Comparison of ENCODE assay signal across 12 mouse cellular contexts in the genomic region with DNA sequence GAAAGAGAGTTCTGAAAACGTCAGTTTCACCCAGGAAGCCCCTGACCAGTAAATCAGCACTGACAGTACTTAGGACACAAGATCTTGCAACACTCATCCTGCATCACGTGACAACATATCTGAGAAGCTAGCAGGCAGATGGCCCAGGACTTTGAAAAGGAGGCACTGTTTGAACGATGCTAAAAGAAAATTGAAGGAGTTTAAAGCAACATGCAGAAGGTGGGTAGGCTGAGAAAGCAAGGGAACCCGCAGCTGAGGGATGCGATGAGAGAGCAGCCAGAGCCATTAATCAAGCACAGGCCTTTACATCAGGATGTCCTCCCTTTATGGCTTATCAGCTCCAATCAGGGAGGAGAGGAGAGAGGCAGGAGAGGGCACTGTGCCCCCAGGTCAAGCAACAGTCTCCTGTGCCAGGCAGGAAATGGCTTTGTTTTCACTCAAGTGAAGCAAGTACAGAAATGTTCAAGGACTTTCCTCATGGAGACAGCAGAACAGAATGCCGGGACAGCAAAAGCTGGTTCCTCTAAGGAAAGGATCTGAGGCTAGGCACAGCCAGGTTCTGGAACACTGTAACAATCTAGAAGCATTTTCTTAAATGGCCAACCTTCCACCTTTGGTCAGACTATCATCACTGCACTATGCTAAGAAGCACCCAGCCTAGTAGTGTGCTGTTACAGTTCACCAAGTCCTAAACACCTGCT.
DNase-seq lines count a peak whose midpoint lies in the region; ATAC-seq lines count a peak whose summit lies in the region.
"Had no signal": no experiment of that assay in that cellular context is flagged by ENCODE, and none has a peak within 500 bp of the region (broad histone marks: within the 10 kb centered on the region; RNA-seq: fewer than 3 reads in every experiment).

No protein-coding gene starts in this region.

- WGBS in kidney, embryonic 16.5 days: 8% methylated on average over 6 of the region's 6 CpGs
- 71% methylated on average over 6 of the region's 6 CpGs for WGBS in hindbrain, embryonic 10.5 days

- 0 out of 2 replicates have a peak overlapping the region, but pooled peaks have one; percentile 0 for H3K4me2 ChIP-seq in kidney, embryonic 16.5 days (replicated peaks; ENCODE audit: low read depth, low read length)

- intact Hi-C loops in gastrocnemius, postnatal 14 days (cut with DNase I; ENCODE audit: low total_unique reads): no loop called here

- peak; percentile 89 for ATAC-seq in kidney, embryonic 16.5 days (ENCODE audit: low FRiP score, low TSS enrichment)
- ATAC-seq in activated CD4-positive, CD25-positive, alpha-beta regulatory T cell, adult 4 months: no peak

- no peak overlapping the region for H3K4me3 ChIP-seq in kidney, embryonic 16.5 days (ENCODE audit: low read length)
- no peak overlapping the region for H3K4me3 ChIP-seq in hindbrain, embryonic 10.5 days
- H3K4me3 ChIP-seq: forebrain, embryonic 10.5 days had no signal

- H3K36me3 ChIP-seq in kidney, embryonic 16.5 days (ENCODE audit: insufficient read depth, low read length): no peaks in the 10 kb centered on the region
- H3K36me3 ChIP-seq in hindbrain, embryonic 10.5 days: no peaks in the 10 kb centered on the region
- H3K36me3 ChIP-seq: forebrain, embryonic 10.5 days had no signal

- H3K27ac ChIP-seq in kidney, embryonic 16.5 days (ENCODE audit: low read length): peak overlapping the region; percentile 72
- H3K27ac ChIP-seq in hindbrain, embryonic 10.5 days: no peak overlapping the region
- H3K27ac ChIP-seq: forebrain, embryonic 10.5 days; liver, embryonic 14.5 days had no signal

- peaks cover 29% of the 10 kb centered on the region for H3K4me1 ChIP-seq in kidney, embryonic 16.5 days (ENCODE audit: insufficient read depth, low read length)
- peaks cover 6% of the 10 kb centered on the region; the same call in 1 of the 2 replicates for H3K4me1 ChIP-seq in hindbrain, embryonic 10.5 days (replicated peaks)

- peak; percentile 16 for DNase-seq in gastrocnemius, adult 18-20 months (ENCODE audit: low spot score)
- DNase-seq in gastrocnemius, postnatal 14 days: no peak
- DNase-seq in adrenal gland, postnatal 36 days: peak; percentile 34 to 36
- DNase-seq in mesoderm, embryonic 11.5 days (ENCODE audit: low read depth, low spot score): peak; percentile 30
- DNase-seq in thymus, postnatal 36 days: no peak
- no peak for DNase-seq in hindbrain, embryonic 10.5 days (ENCODE audit: low spot score)
- DNase-seq: B cell, adult 2 months; cerebellum, adult 9-11 months had no signal

- no peak overlapping the region for H3K9ac ChIP-seq in kidney, embryonic 16.5 days (replicated peaks; ENCODE audit: low read length)
- H3K9ac ChIP-seq: liver, embryonic 14.5 days had no signal

- H3K27me3 ChIP-seq in kidney, embryonic 16.5 days (ENCODE audit: insufficient read depth, low read length): no peaks in the 10 kb centered on the region
- no peaks in the 10 kb centered on the region for H3K27me3 ChIP-seq in hindbrain, embryonic 10.5 days (ENCODE audit: insufficient read depth, poor library complexity, severe bottlenecking)

- no peaks in the 10 kb centered on the region for H3K9me3 ChIP-seq in kidney, embryonic 16.5 days (ENCODE audit: low read length)
- H3K9me3 ChIP-seq in hindbrain, embryonic 10.5 days: no peaks in the 10 kb centered on the region
- H3K9me3 ChIP-seq: forebrain, embryonic 10.5 days had no signal

Comparison
In these comparisons a context has a peak if more than half of its experiments do, and no peak if none do; other contexts are left out.
1. DNase-seq: peak in gastrocnemius, adult 18-20 months (single experiment), adrenal gland, postnatal 36 days (2 of 2) and mesoderm, embryonic 11.5 days (single experiment); none in gastrocnemius, postnatal 14 days (single experiment), thymus, postnatal 36 days (0 of 2) and hindbrain, embryonic 10.5 days (single experiment).